Mouse (Mus musculus): Measurements from ENCODE around the gene Shank3. TPM values are rescaled to one million over a fixed set of nuclear protein-coding genes. Genes with fewer than 3 reads are reported as not detected.

The Shank3 gene
- polyA plus RNA-seq, 1 experiment from 2014 or later: 0.33 TPM

DNA sequence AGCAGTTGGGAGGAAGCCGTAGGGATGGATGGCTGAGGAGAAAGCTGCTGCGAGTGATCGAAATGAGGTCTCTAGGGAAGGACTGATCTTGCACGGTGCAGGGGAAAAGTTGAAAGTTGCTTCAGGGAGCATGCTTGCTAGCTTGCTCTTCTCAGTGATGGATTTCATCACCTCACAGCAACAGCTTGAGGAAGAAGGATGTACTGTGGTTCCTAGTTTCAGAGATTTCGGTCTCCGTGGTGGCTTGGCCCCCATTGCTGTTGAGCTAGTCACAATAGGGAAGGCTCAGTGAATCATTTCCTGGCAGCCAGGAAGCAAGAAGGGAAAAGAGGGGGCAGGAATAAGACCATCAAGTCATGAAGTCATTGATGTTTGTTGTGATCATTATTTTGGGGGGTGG, 56.2 kb downstream of the Shank3 start:
- no peak overlapping the region for H3K27ac ChIP-seq (ENCODE audit: low read length)
- ATAC-seq (ENCODE audit: low read depth): no peak
- WGBS (ENCODE audit: insufficient replicate concordance): 71% methylated on average over 6 of the region's 6 CpGs

GRCm38 (mm10) chr15:89556401-89557178, 57.2 kb downstream of the Shank3 start:
- Histone ChIP-seq H3K9me3 (replicated peaks; ENCODE audit: control insufficient read depth, low read length) (no peaks in the 10 kb centered on the region), H3K9ac (ENCODE audit: low read depth, low read length) (no peak overlapping the region), H3K4me3 (ENCODE audit: low read depth, low read length) (no peak overlapping the region), H3K36me3 (ENCODE audit: control insufficient read depth, insufficient read depth) (no peaks in the 10 kb centered on the region), H3K4me1 (ENCODE audit: control insufficient read depth, low read depth, low read length) (no peaks in the 10 kb centered on the region), H3K27me3 (ENCODE audit: control insufficient read depth, insufficient read depth, low read depth, low read length) (peaks cover 7% of the 10 kb centered on the region), H3K4me2 (ENCODE audit: low read depth, low read length) (no peak overlapping the region), H3K27ac (ENCODE audit: low read length) (no peak overlapping the region)
- WGBS (ENCODE audit: insufficient replicate concordance): 64% methylated on average over 23 of the region's 23 CpGs
- no peak for ATAC-seq (ENCODE audit: low read depth)

More for the DNA sequence above, 56.2 kb downstream of the Shank3 start:
- Histone ChIP-seq H3K4me2 (ENCODE audit: low read depth, low read length) (no peak overlapping the region), H3K4me1 (ENCODE audit: control insufficient read depth, low read depth, low read length) (no peaks in the 10 kb centered on the region), H3K9me3 (replicated peaks; ENCODE audit: control insufficient read depth, low read length) (no peaks in the 10 kb centered on the region), H3K4me3 (ENCODE audit: low read depth, low read length) (no peak overlapping the region), H3K36me3 (ENCODE audit: control insufficient read depth, insufficient read depth) (no peaks in the 10 kb centered on the region), H3K27me3 (ENCODE audit: control insufficient read depth, insufficient read depth, low read depth, low read length) (peaks cover 7% of the 10 kb centered on the region), H3K9ac (ENCODE audit: low read depth, low read length) (no peak overlapping the region)

- ATAC-seq (ENCODE audit: low read depth): no peak
- Histone ChIP-seq H3K27ac (ENCODE audit: low read length) (no peak overlapping the region), H3K4me3 (ENCODE audit: low read depth, low read length) (no peak overlapping the region), H3K9ac (ENCODE audit: low read depth, low read length) (no peak overlapping the region), H3K27me3 (ENCODE audit: control insufficient read depth, insufficient read depth, low read depth, low read length) (peaks cover 7% of the 10 kb centered on the region), H3K4me2 (ENCODE audit: low read depth, low read length) (no peak overlapping the region), H3K9me3 (replicated peaks; ENCODE audit: control insufficient read depth, low read length) (no peaks in the 10 kb centered on the region), H3K36me3 (ENCODE audit: control insufficient read depth, insufficient read depth) (no peaks in the 10 kb centered on the region), H3K4me1 (ENCODE audit: control insufficient read depth, low read depth, low read length) (no peaks in the 10 kb centered on the region)
- 64% methylated on average over 40 of the region's 40 CpGs for WGBS (ENCODE audit: insufficient replicate concordance)
Measured at GRCm38 (mm10) chr15:89557179-89557995, 58.0 kb downstream of the Shank3 start.

DNA sequence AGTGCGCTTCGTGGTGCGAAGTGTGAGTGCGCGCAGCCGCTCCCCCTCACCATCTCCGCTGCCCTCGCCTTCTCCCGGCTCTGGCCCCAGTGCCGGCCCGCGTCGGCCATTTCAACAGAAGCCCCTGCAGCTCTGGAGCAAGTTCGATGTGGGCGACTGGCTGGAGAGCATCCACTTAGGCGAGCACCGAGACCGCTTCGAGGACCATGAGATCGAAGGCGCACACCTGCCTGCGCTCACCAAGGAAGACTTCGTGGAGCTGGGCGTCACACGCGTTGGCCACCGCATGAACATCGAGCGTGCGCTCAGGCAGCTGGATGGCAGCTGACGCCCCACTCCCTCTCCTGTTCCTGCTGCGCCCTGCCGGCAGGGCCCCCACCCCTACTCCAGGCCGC, 58.6 kb downstream of the Shank3 start:
- H3K9ac ChIP-seq (ENCODE audit: low read depth, low read length): no peak overlapping the region

GRCm38 (mm10) chr15:89559202-89559731, 59.8 kb downstream of the Shank3 start:
- no peaks in the 10 kb centered on the region for H3K36me3 ChIP-seq (ENCODE audit: control insufficient read depth, insufficient read depth)
- H3K27ac ChIP-seq (ENCODE audit: low read length): no peak overlapping the region
- no peak overlapping the region for H3K4me3 ChIP-seq (ENCODE audit: low read depth, low read length)
- H3K4me2 ChIP-seq (ENCODE audit: low read depth, low read length): no peak overlapping the region
- H3K4me1 ChIP-seq (ENCODE audit: control insufficient read depth, low read depth, low read length): no peaks in the 10 kb centered on the region
- no peak overlapping the region for H3K9ac ChIP-seq (ENCODE audit: low read depth, low read length)
- H3K9me3 ChIP-seq (replicated peaks; ENCODE audit: control insufficient read depth, low read length): no peaks in the 10 kb centered on the region
- WGBS (ENCODE audit: insufficient replicate concordance): 58% methylated on average over 10 of the region's 10 CpGs
- H3K27me3 ChIP-seq (ENCODE audit: control insufficient read depth, insufficient read depth, low read depth, low read length): peaks cover 7% of the 10 kb centered on the region
- no peak for ATAC-seq (ENCODE audit: low read depth)

More for the DNA sequence above, 58.6 kb downstream of the Shank3 start:
- H3K9me3 ChIP-seq (replicated peaks; ENCODE audit: control insufficient read depth, low read length): no peaks in the 10 kb centered on the region
- no peak overlapping the region for H3K4me3 ChIP-seq (ENCODE audit: low read depth, low read length)
- WGBS (ENCODE audit: insufficient replicate concordance): 62% methylated on average over 34 of the region's 34 CpGs
- no peak overlapping the region for H3K4me2 ChIP-seq (ENCODE audit: low read depth, low read length)
- H3K4me1 ChIP-seq (ENCODE audit: control insufficient read depth, low read depth, low read length): no peaks in the 10 kb centered on the region
- ATAC-seq (ENCODE audit: low read depth): no peak
- no peak overlapping the region for H3K27ac ChIP-seq (ENCODE audit: low read length)
- peaks cover 7% of the 10 kb centered on the region for H3K27me3 ChIP-seq (ENCODE audit: control insufficient read depth, insufficient read depth, low read depth, low read length)
- H3K36me3 ChIP-seq (ENCODE audit: control insufficient read depth, insufficient read depth): no peaks in the 10 kb centered on the region

DNA sequence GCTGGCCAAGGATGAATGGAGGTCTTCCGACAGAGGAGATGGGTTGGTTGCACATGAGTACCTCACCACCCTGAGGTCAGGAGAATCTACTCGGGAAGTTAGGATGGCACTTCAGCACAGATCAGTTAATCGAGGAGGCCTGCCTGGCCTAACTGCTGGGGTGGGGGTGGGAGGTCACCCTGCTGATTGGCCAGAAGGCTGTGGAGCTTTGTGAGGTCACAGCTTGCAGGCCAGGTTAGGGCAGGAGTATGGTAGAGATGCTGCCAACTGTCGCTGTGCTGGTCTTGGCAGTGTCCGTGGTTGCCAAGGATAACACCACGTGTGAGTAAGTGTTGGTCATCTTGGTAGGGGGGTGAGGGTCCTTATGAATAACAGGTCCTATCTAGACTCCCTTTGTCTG, 68.7 kb downstream of the Shank3 start, which contains the start of gene Acr:
Gene Acr, plus strand, starts transcription at position 213 of the 400 bp plus-strand sequence.
- no peaks in the 10 kb centered on the region for H3K4me1 ChIP-seq (ENCODE audit: control insufficient read depth, low read depth, low read length)
- no peak within 1 kb of the TSS for H3K4me2 ChIP-seq (ENCODE audit: low read depth, low read length)
- 60% methylated on average over 6 of the region's 6 CpGs for WGBS (ENCODE audit: insufficient replicate concordance)
- H3K27me3 ChIP-seq (ENCODE audit: control insufficient read depth, insufficient read depth, low read depth, low read length): no peaks in the 10 kb centered on the region
- no peaks in the 10 kb centered on the region for H3K36me3 ChIP-seq (ENCODE audit: control insufficient read depth, insufficient read depth)
- H3K4me3 ChIP-seq (ENCODE audit: low read depth, low read length): no peak within 1 kb of the TSS
- H3K27ac ChIP-seq (ENCODE audit: low read length): no peak within 1 kb of the TSS
- no peaks in the 10 kb centered on the region for H3K9me3 ChIP-seq (replicated peaks; ENCODE audit: control insufficient read depth, low read length)
- H3K9ac ChIP-seq (ENCODE audit: low read depth, low read length): no peak within 1 kb of the TSS
- ATAC-seq (ENCODE audit: low read depth): no peak

GRCm38 (mm10) chr15:89572147-89572546, 72.7 kb downstream of the Shank3 start:
- H3K9me3 ChIP-seq (replicated peaks; ENCODE audit: control insufficient read depth, low read length): no peaks in the 10 kb centered on the region
- H3K4me3 ChIP-seq (ENCODE audit: low read depth, low read length): no peak overlapping the region
- H3K27ac ChIP-seq (ENCODE audit: low read length): no peak overlapping the region
- H3K9ac ChIP-seq (ENCODE audit: low read depth, low read length): no peak overlapping the region
- no peak for ATAC-seq (ENCODE audit: low read depth)
- H3K4me2 ChIP-seq (ENCODE audit: low read depth, low read length): no peak overlapping the region
- H3K36me3 ChIP-seq (ENCODE audit: control insufficient read depth, insufficient read depth): no peaks in the 10 kb centered on the region
- no peaks in the 10 kb centered on the region for H3K4me1 ChIP-seq (ENCODE audit: control insufficient read depth, low read depth, low read length)
- WGBS (ENCODE audit: insufficient replicate concordance): 20% methylated on average over 8 of the region's 8 CpGs
- H3K27me3 ChIP-seq (ENCODE audit: control insufficient read depth, insufficient read depth, low read depth, low read length): no peaks in the 10 kb centered on the region

- H3K36me3 ChIP-seq (ENCODE audit: control insufficient read depth, insufficient read depth): no peaks in the 10 kb centered on the region
- H3K27ac ChIP-seq (ENCODE audit: low read length): no peak overlapping the region
- no peaks in the 10 kb centered on the region for H3K4me1 ChIP-seq (ENCODE audit: control insufficient read depth, low read depth, low read length)
- H3K27me3 ChIP-seq (ENCODE audit: control insufficient read depth, insufficient read depth, low read depth, low read length): no peaks in the 10 kb centered on the region
- H3K4me3 ChIP-seq (ENCODE audit: low read depth, low read length): no peak overlapping the region
- 64% methylated on average over 7 of the region's 7 CpGs for WGBS (ENCODE audit: insufficient replicate concordance)
- H3K9me3 ChIP-seq (replicated peaks; ENCODE audit: control insufficient read depth, low read length): no peaks in the 10 kb centered on the region
- no peak overlapping the region for H3K9ac ChIP-seq (ENCODE audit: low read depth, low read length)
- ATAC-seq (ENCODE audit: low read depth): no peak
- no peak overlapping the region for H3K4me2 ChIP-seq (ENCODE audit: low read depth, low read length)
Measured at GRCm38 (mm10) chr15:89582494-89582893, 83.1 kb downstream of the Shank3 start.

DNA sequence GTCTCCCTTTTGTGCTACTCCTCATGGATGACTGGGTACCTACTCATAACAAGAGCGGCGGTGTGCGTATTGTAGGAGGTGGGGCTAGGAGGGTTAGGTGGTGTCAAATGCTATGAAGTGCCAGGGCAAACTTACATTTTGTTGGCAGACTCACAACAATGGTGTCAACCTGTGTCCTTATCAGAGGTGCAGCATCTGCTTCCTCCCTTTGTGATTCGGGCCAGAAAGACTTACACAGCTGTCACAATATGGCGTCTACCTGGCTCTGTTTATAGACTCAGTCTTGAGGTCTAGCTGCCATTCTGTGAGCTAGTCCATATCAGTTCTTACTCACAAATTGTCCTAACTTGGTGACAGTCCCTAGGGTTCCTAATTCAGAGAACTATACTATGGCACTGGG, 85.7 kb downstream of the Shank3 start:
- Histone ChIP-seq H3K27ac (ENCODE audit: low read length) (no peak overlapping the region), H3K4me2 (ENCODE audit: low read depth, low read length) (no peak overlapping the region), H3K9me3 (replicated peaks; ENCODE audit: control insufficient read depth, low read length) (no peaks in the 10 kb centered on the region), H3K4me1 (ENCODE audit: control insufficient read depth, low read depth, low read length) (no peaks in the 10 kb centered on the region), H3K36me3 (ENCODE audit: control insufficient read depth, insufficient read depth) (no peaks in the 10 kb centered on the region), H3K4me3 (ENCODE audit: low read depth, low read length) (no peak overlapping the region), H3K27me3 (ENCODE audit: control insufficient read depth, insufficient read depth, low read depth, low read length) (no peaks in the 10 kb centered on the region), H3K9ac (ENCODE audit: low read depth, low read length) (no peak overlapping the region)
- 58% methylated on average over 5 of the region's 5 CpGs for WGBS (ENCODE audit: insufficient replicate concordance)
- ATAC-seq (ENCODE audit: low read depth): no peak
